Mouse (Mus musculus) embryo, embryonic 10.5 days (tissue): Measurements from ENCODE around the gene Ranbp17.
"Not testable (repeated sequence)": the region's sequence is repeated elsewhere in the genome, so short reads cannot be mapped to it uniquely, and the experiment has no call there.

Experiments used
- DNase-seq: peaks from one replicate; pipeline ENCODE4 v3.0.0-alpha.2; 2015; ENCODE audit warnings: low spot score

The Ranbp17 gene

GRCm38 (mm10) chr11:33513376-33513991 is at the start of gene Ranbp17:
Gene Ranbp17 (minus strand): TSS chr11:33513746.
- peak; percentile 85 for DNase-seq

GRCm38 (mm10) chr11:33554123-33554522 is 40.6 kb upstream of the Ranbp17 start:
- no peak for DNase-seq

GRCm38 (mm10) chr11:33550861-33551560 is 37.5 kb upstream of the Ranbp17 start:
- no peak for DNase-seq

- DNase-seq: no peak
Measured at GRCm38 (mm10) chr11:33547386-33547785, 33.8 kb upstream of the Ranbp17 start.

- DNase-seq: no peak
Measured at GRCm38 (mm10) chr11:33544945-33545344, 31.4 kb upstream of the Ranbp17 start.

- no peak for DNase-seq
Measured at GRCm38 (mm10) chr11:33544121-33544520, 30.6 kb upstream of the Ranbp17 start.

- no peak for DNase-seq
Measured at GRCm38 (mm10) chr11:33537390-33538125, 24.0 kb upstream of the Ranbp17 start.

- DNase-seq: no peak
Measured at GRCm38 (mm10) chr11:33536636-33537035, 23.1 kb upstream of the Ranbp17 start.

GRCm38 (mm10) chr11:33534541-33534940 is 21.0 kb upstream of the Ranbp17 start:
- DNase-seq: no peak

GRCm38 (mm10) chr11:33533577-33533976 is 20.0 kb upstream of the Ranbp17 start:
- no peak for DNase-seq

- no peak for DNase-seq
Measured at GRCm38 (mm10) chr11:33529576-33529975, 16.0 kb upstream of the Ranbp17 start.

- peak; percentile 88 for DNase-seq
Measured at GRCm38 (mm10) chr11:33512854-33513375, 631 bp downstream of the Ranbp17 start.

- no peak for DNase-seq
Measured at GRCm38 (mm10) chr11:33509401-33509800, 4.1 kb downstream of the Ranbp17 start.

- DNase-seq: no peak
Measured at GRCm38 (mm10) chr11:33485746-33486145, 27.8 kb downstream of the Ranbp17 start.

- no peak for DNase-seq
Measured at GRCm38 (mm10) chr11:33480410-33480809, 33.1 kb downstream of the Ranbp17 start.

- no peak for DNase-seq
Measured at GRCm38 (mm10) chr11:33479209-33479608, 34.3 kb downstream of the Ranbp17 start.

- no peak for DNase-seq
Measured at GRCm38 (mm10) chr11:33476634-33477033, 36.9 kb downstream of the Ranbp17 start.

- DNase-seq: no peak
Measured at GRCm38 (mm10) chr11:33461172-33461571, 52.4 kb downstream of the Ranbp17 start.

GRCm38 (mm10) chr11:33454069-33454468 is 59.5 kb downstream of the Ranbp17 start:
- DNase-seq: no peak

GRCm38 (mm10) chr11:33433813-33434212 is 79.7 kb downstream of the Ranbp17 start:
- DNase-seq: peak; percentile 23

- DNase-seq: not testable (repeated sequence)
Measured at GRCm38 (mm10) chr11:33428238-33428637, 85.3 kb downstream of the Ranbp17 start.

- DNase-seq: not testable (repeated sequence)
Measured at GRCm38 (mm10) chr11:33427789-33428188, 85.8 kb downstream of the Ranbp17 start.

- DNase-seq: no peak
Measured at GRCm38 (mm10) chr11:33422226-33422625, 91.3 kb downstream of the Ranbp17 start.
